Mouse (Mus musculus) olfactory bulb, adult 2 months (tissue): ENCODE measurements around the gene Xylt1.

ENCODE experiments used
- CTCF ChIP-seq: fragments of 200-500 bp; IDR thresholded peaks from 2 replicates; pipeline ENCODE4 v1.5.1; 2012; ENCODE audit warnings: low read depth, mild to moderate bottlenecking, low read length, moderate library complexity; ENCODE audit not compliant: insufficient read depth
- POLR2A ChIP-seq: fragments of 200-500 bp; IDR thresholded peaks from 2 replicates; pipeline ENCODE4 v1.6.1; 2012; ENCODE audit warnings: mild to moderate bottlenecking, low read depth, low read length, moderate library complexity; ENCODE audit not compliant: insufficient read depth

DNA sequence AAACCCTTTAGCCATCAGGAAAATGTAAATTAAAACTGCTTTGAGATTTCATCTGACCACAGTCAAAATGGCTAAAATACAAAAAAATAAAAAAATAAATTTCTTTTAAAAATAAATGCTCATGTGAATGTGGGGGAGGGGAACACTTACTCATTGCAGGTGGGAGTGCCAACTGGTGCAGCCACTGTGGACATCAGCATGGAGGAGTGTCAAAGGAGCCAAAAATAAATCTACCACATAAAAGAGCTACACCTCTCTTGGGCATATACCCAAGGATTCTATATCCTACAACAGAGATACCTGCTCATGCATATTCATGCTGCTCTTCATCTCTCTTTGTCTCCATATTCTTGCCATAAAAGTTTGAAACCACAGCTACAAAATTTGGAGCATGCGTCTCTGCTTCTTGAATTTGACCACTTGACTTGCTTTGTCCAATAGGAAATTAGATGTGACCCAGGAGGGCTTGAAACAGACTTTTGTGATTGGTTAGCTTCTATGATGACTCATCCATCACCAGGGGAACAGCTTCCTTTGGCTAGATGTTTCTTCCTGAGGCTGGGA, 317.9 kb downstream of the Xylt1 start:
- no peak for TF ChIP-seq CTCF
- TF ChIP-seq POLR2A = no peak
